Mouse (Mus musculus): ENCODE results near the gene Crisp1. TPM values are rescaled to one million over a fixed set of nuclear protein-coding genes. Genes with fewer than 3 reads are reported as not detected.

Crisp1 gene
- total RNA-seq (2012; rRNA removed) (not detected in 2 replicates), polyA plus RNA-seq (2012; ENCODE audit: insufficient read depth in 1 of 2, insufficient read length in 2 of 2, low read depth in 1 of 2, low replicate concordance in 2 of 2, missing spikeins in 1 of 2) (not detected)

DNA sequence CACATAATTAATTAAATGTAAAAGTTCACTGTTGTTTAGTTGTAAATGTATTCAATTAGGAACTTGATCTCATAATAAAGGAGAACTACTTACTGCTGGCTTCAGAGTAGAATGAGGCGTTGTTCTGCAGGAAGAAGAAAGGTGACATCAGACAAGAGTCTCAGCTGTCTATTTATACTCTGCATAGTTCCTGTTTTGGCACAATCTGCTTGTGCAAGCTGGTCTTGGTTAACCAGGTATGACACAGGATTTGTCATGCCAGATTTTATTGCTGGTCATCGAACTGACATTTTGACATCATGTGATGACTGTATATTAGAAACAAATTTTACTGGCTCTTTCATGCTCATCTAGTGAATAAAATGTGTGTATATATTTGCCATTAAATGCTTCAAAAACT is at the start of gene Crisp1:
Gene Crisp1 (minus strand): TSS at position 146 of the 400 bp plus-strand sequence.
- H3K4me1 ChIP-seq (ENCODE audit: control insufficient read depth in 1 of 2, insufficient read depth in 2 of 2, low read length in 2 of 2), result peaks cover 0 to 2% of the 10 kb centered on the region in 2 experiments; a peak in 1 of 4 replicates
- no peak for TF ChIP-seq NELFE (IDR thresholded peaks at IDR 0.05; ENCODE audit: low read depth, low read length)
- no peak for TF ChIP-seq JUND (IDR thresholded peaks at IDR 0.05; ENCODE audit: low read depth, low read length)
- TF ChIP-seq CHD1 (IDR thresholded peaks at IDR 0.05; ENCODE audit: low read depth, low read length), result no peak
- TF ChIP-seq HCFC1 (IDR thresholded peaks at IDR 0.05; ENCODE audit: low read depth, low read length), result no peak
- no peak for TF ChIP-seq CHD2 (IDR thresholded peaks at IDR 0.05; ENCODE audit: low read length)
- TF ChIP-seq EP300 (IDR thresholded peaks at IDR 0.05; ENCODE audit: low read depth in 1 of 2, low read length in 2 of 2), result peak; percentile 74 to 78
- peak; percentile 49; the same call in 1 of the 2 replicates for TF ChIP-seq BHLHE40 (IDR thresholded peaks at IDR 0.05; ENCODE audit: borderline replicate concordance, low read depth, low read length)
- TF ChIP-seq TAL1 (IDR thresholded peaks at IDR 0.05; ENCODE audit: low read length), result peak; percentile 33; the same call in 1 of the 2 replicates
- no peak for TF ChIP-seq MAFK (IDR thresholded peaks at IDR 0.05; ENCODE audit: borderline replicate concordance, low read depth, low read length)
- TF ChIP-seq MEF2A (IDR thresholded peaks at IDR 0.05; ENCODE audit: extremely low read depth, insufficient replicate concordance, low read depth, low read length, poor library complexity, severe bottlenecking), result peak; percentile 79; the same call in 1 of the 2 replicates
- TF ChIP-seq RCOR1 (IDR thresholded peaks at IDR 0.05; ENCODE audit: low read depth, low read length), result peak; percentile 88
- peak; percentile 55; the same call in 1 of the 2 replicates for TF ChIP-seq TCF12 (IDR thresholded peaks at IDR 0.05; ENCODE audit: low read depth, low read length)
- TF ChIP-seq TBP (IDR thresholded peaks at IDR 0.05; ENCODE audit: low read depth, low read length), result no peak
- peak; percentile 29; the same call in 1 of the 2 replicates for TF ChIP-seq GATA1 (IDR thresholded peaks at IDR 0.05; ENCODE audit: low read depth, low read length)
- TF ChIP-seq ETS1 (IDR thresholded peaks at IDR 0.05; ENCODE audit: low read depth, low read length), result peak; percentile 89
- no peak within 1 kb of the TSS for H3K27ac ChIP-seq (ENCODE audit: control insufficient read depth, low read depth, low read length)
- H3K4me3 ChIP-seq (ENCODE audit: control insufficient read depth in 1 of 2, insufficient read depth in 1 of 2, low read depth in 2 of 2, low read length in 2 of 2), result no peak within 1 kb of the TSS
- no peaks in the 10 kb centered on the region for H3K79me2 ChIP-seq (ENCODE audit: control insufficient read depth, insufficient read depth, low read length, poor library complexity)
- H3K27me3 ChIP-seq (ENCODE audit: control insufficient read depth in 1 of 2, insufficient read depth in 2 of 2, low read length in 2 of 2), result peaks cover 0 to 1% of the 10 kb centered on the region in 2 experiments; a peak in 1 of 4 replicates
- H3K9ac ChIP-seq (ENCODE audit: control insufficient read depth, low read depth, low read length, poor library complexity, severe bottlenecking), result no peak within 1 kb of the TSS
- no peaks in the 10 kb centered on the region; a peak in 1 of 4 replicates for H3K36me3 ChIP-seq (ENCODE audit: control insufficient read depth in 1 of 2, insufficient read depth in 2 of 2, low read length in 2 of 2)
- H3K9me3 ChIP-seq (replicated peaks; ENCODE audit: insufficient read depth, low read length), result no peaks in the 10 kb centered on the region
- peak; percentile 71 for DNase-seq (ENCODE audit: low read depth, low spot score)

- no peaks in the 10 kb centered on the region for H3K9me3 ChIP-seq (replicated peaks; ENCODE audit: insufficient read depth, low read length)
- no peaks in the 10 kb centered on the region; a peak in 1 of 4 replicates for H3K27me3 ChIP-seq (ENCODE audit: control insufficient read depth in 1 of 2, insufficient read depth in 2 of 2, low read length in 2 of 2)
- H3K36me3 ChIP-seq (ENCODE audit: control insufficient read depth in 1 of 2, insufficient read depth in 2 of 2, low read length in 2 of 2), result no peaks in the 10 kb centered on the region
- H3K27ac ChIP-seq (ENCODE audit: control insufficient read depth, low read depth, low read length), result no peak overlapping the region
- no peak overlapping the region for H3K9ac ChIP-seq (ENCODE audit: control insufficient read depth, low read depth, low read length, poor library complexity, severe bottlenecking)
- no peak for DNase-seq (ENCODE audit: low read depth, low spot score)
- H3K79me2 ChIP-seq (ENCODE audit: control insufficient read depth, insufficient read depth, low read length, poor library complexity), result no peaks in the 10 kb centered on the region
- no peaks in the 10 kb centered on the region; a peak in 1 of 4 replicates for H3K4me1 ChIP-seq (ENCODE audit: control insufficient read depth in 1 of 2, insufficient read depth in 2 of 2, low read length in 2 of 2)
- H3K4me3 ChIP-seq (ENCODE audit: control insufficient read depth in 1 of 2, insufficient read depth in 1 of 2, low read depth in 2 of 2, low read length in 2 of 2), result no peak overlapping the region
- TF ChIP-seq SIN3A (IDR thresholded peaks at IDR 0.05; ENCODE audit: low read length) (no peak), MAX (IDR thresholded peaks at IDR 0.05; ENCODE audit: low read length) (no peak)
These were observed 23.5 kb upstream of the Crisp1 start for GRCm38 (mm10) chr17:40342497-40343009.
